Mouse (Mus musculus): Measurements from ENCODE around the gene Apol11b. TPM values are rescaled to one million over a fixed set of nuclear protein-coding genes. Genes with fewer than 3 reads are reported as not detected.

The Apol11b gene
- polyA plus RNA-seq, 1 experiment from 2014 or later = 0.07 TPM

Other genes starting within 250 kb of the Apol11b start
- 0.19 TPM in 1 of 2 replicates, not detected in the other for gene Apol7a, start 244.2 kb downstream of the Apol11b start, polyA plus RNA-seq (2015; fragmentation: Nextera tagmentation; extraction: Ambion mirVana)
- not detected in 2 replicates for gene Apol9a, start 232.2 kb downstream of the Apol11b start, polyA plus RNA-seq (2015; fragmentation: Nextera tagmentation; extraction: Ambion mirVana)
- 0.12 TPM in 1 of 2 replicates, not detected in the other for gene Apol7b, start 195.8 kb downstream of the Apol11b start, polyA plus RNA-seq (2015; fragmentation: Nextera tagmentation; extraction: Ambion mirVana)
- not detected in 2 replicates for gene Apol10a, start 166.2 kb downstream of the Apol11b start, polyA plus RNA-seq (2015; fragmentation: Nextera tagmentation; extraction: Ambion mirVana)
- gene Apol11a, start 135.0 kb downstream of the Apol11b start, polyA plus RNA-seq (2015; fragmentation: Nextera tagmentation; extraction: Ambion mirVana) = not detected in 2 replicates
- gene Apol7c, start 110.0 kb downstream of the Apol11b start, polyA plus RNA-seq (2015; fragmentation: Nextera tagmentation; extraction: Ambion mirVana) = not detected in 2 replicates
- gene 1700025B11Rik, start 81.4 kb downstream of the Apol11b start, polyA plus RNA-seq (2015; fragmentation: Nextera tagmentation; extraction: Ambion mirVana) = not detected in 2 replicates
- gene Apol10b, start 47.2 kb downstream of the Apol11b start, polyA plus RNA-seq (2015; fragmentation: Nextera tagmentation; extraction: Ambion mirVana) = 0.19 and 0.22 TPM in 2 replicates
- not detected in 2 replicates for gene Gm36245, start 44.0 kb downstream of the Apol11b start, polyA plus RNA-seq (2015; fragmentation: Nextera tagmentation; extraction: Ambion mirVana)
- gene Apol7e, start 55.6 kb upstream of the Apol11b start, polyA plus RNA-seq (2015; fragmentation: Nextera tagmentation; extraction: Ambion mirVana) = not detected in 2 replicates
- gene Apol9b, start 85.8 kb upstream of the Apol11b start, polyA plus RNA-seq (2015; fragmentation: Nextera tagmentation; extraction: Ambion mirVana) = 0.20 TPM in 1 of 2 replicates, not detected in the other
- 0.19 and 0.21 TPM in 2 replicates for gene Apol8, start 113.7 kb upstream of the Apol11b start, polyA plus RNA-seq (2015; fragmentation: Nextera tagmentation; extraction: Ambion mirVana)
- gene Myh9, start 198.9 kb upstream of the Apol11b start, polyA plus RNA-seq (2015; fragmentation: Nextera tagmentation; extraction: Ambion mirVana) = 55.4 and 64.5 TPM in 2 replicates

Measured in kidney, embryonic 16.5 days (tissue).